Mouse (Mus musculus) hindbrain, embryonic 10.5 days (tissue): ENCODE results near the gene Gemin7. TPM values are rescaled to one million over a fixed set of nuclear protein-coding genes. Genes with fewer than 3 reads are reported as not detected.

ENCODE experiments used
- DNase-seq: peaks from one replicate; pipeline ENCODE4 v3.0.0-alpha.2; 2017; ENCODE audit warnings: low spot score
- H3K27ac ChIP-seq: fragments of 300-500 bp; sonication (generic); 2 replicates; pipeline ENCODE4 v1.5.1; 2016; ENCODE audit warnings: mild to moderate bottlenecking, moderate library complexity
- H3K27me3 ChIP-seq: fragments of 300-500 bp; sonication (generic); 2 replicates; pipeline ENCODE4 v1.6.1; 2016; ENCODE audit warnings: mild to moderate bottlenecking; ENCODE audit not compliant: poor library complexity, insufficient read depth, severe bottlenecking
- H3K36me3 ChIP-seq: fragments of 300-500 bp; sonication (generic); 2 replicates; pipeline ENCODE4 v1.6.1; 2016; ENCODE audit warnings: mild to moderate bottlenecking, moderate library complexity
- H3K4me1 ChIP-seq: fragments of 300-500 bp; sonication (generic); replicated peaks from 2 replicates; pipeline ENCODE4 v1.6.1; 2016; ENCODE audit warnings: mild to moderate bottlenecking
- H3K4me3 ChIP-seq: fragments of 300-500 bp; sonication (generic); 2 replicates; pipeline ENCODE4 v1.5.1; 2016; ENCODE audit warnings: mild to moderate bottlenecking, moderate library complexity
- H3K9me3 ChIP-seq: fragments of 300-500 bp; sonication (generic); 2 replicates; pipeline ENCODE4 v1.6.1; 2016; ENCODE audit warnings: mild to moderate bottlenecking, moderate library complexity
- WGBS: fragments of 180-500 bp; shearing (Covaris S2); methylation state at CpG from one replicate; pipeline ENCODE4 v1.1.7; 2016; 5-methylcytosine and 5-hydroxymethylcytosine counted together
- polyA plus RNA-seq: library from polyadenylated mRNA; unstranded; fragments of >200 nt; fragmentation: Nextera tagmentation; extraction: Ambion mirVana; gene quantifications from 2 replicates; pipeline ENCODE4 v1.2.1, GENCODE M21; 2016

Gene Gemin7
- polyA plus RNA-seq, 1 experiment from 2014 or later: 188 TPM

DNA sequence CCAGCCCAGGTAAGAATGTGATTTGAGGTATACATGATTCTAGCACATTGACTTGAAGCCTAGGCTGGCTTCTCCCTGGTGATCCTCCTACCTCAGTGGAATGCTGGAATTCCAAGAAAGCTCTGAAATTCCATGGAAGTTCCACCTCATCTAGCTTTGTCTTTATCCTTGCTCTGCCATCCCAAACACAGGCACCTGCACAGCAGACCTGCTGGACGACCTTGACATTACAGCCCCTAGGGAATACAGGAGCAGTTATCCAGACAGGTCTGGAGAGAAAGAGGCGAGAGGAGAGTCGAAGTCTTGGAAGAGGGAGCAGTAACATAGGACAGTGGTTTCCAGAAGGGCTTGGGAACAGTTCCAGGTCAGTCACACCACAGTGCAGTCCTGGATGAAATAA, 7.7 kb downstream of the Gemin7 start:
- WGBS: 93% methylated on average over 3 of the region's 3 CpGs
- Histone ChIP-seq H3K36me3 (peaks cover 56% of the 10 kb centered on the region), H3K9me3 (peaks cover 5% of the 10 kb centered on the region)

DNA sequence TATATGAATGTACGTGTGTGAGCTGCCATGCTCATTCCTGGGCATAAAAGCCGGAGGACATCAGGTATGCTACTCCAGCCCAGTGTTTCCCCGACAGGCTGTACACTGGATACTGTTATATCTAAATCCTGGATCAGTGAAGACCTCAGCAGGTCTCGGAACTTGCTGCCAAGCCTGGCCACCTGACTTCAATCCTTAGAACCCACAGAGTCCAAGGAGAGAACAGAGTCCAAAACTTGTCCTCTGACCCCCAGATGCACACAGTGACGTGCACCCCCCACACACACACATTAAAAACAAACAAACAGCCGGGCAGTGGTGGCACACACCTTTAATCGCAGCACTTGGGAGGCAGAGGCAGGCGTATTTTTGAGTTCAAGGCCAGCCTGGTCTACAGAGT, 10.0 kb downstream of the Gemin7 start:
- peaks cover 10% of the 10 kb centered on the region for H3K9me3 ChIP-seq
- peaks cover 26% of the 10 kb centered on the region for H3K4me1 ChIP-seq
- peaks cover 66% of the 10 kb centered on the region for H3K36me3 ChIP-seq
- H3K4me3 ChIP-seq: no peak overlapping the region
- 93% methylated on average over 8 of the region's 8 CpGs for WGBS
- DNase-seq: no peak
- no peaks in the 10 kb centered on the region for H3K27me3 ChIP-seq
- no peak overlapping the region for H3K27ac ChIP-seq

More for the DNA sequence above, 7.7 kb downstream of the Gemin7 start:
- no peak overlapping the region for H3K4me3 ChIP-seq
- H3K4me1 ChIP-seq: peaks cover 21% of the 10 kb centered on the region
- DNase-seq: no peak
- H3K27me3 ChIP-seq: peaks cover 6% of the 10 kb centered on the region
- no peak overlapping the region for H3K27ac ChIP-seq

DNA sequence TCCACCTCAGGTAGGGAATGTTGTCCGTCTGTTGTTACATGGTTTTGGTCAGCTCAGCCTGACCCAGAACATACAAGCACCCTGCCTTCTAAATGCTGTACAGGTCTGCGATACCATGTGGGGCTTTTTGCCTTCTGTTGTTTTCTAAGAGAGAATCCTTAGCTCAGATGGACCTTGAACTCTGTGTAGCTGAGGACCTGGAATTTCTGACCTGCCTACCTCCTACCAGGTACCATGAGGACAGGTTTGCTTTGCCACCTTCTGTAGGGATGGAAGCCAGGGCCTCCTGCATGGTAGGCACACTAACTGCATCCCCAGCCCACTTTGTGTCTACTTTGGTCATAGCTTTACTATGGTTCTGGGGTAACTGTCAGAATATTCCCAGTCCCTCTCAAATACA, 11.6 kb downstream of the Gemin7 start:
- Histone ChIP-seq H3K4me3 (no peak overlapping the region), H3K36me3 (peaks cover 60% of the 10 kb centered on the region), H3K27ac (no peak overlapping the region), H3K9me3 (peaks cover 10% of the 10 kb centered on the region), H3K27me3 (no peaks in the 10 kb centered on the region), H3K4me1 (peaks cover 22% of the 10 kb centered on the region)
- DNase-seq: no peak
- 94% methylated on average over 2 of the region's 2 CpGs for WGBS

DNA sequence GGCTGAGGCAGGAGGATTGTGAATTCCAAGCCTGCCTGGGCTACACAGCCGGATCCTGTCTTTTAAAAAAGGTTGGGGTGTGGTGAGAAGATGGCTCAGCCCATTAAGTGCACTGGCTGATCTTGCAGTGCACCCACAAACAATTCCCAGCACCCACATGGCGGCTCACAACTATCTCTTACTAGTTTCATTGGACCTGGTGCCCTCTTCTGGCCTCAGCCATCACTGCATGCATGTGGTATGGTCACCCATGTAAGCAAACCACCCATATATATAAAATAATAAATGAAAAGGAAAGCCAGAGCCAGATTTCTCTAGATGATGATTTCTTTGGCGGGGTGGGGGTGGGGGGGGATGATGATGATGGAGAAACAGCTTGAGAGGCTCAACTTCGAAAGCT, 12.9 kb downstream of the Gemin7 start:
- H3K4me1 ChIP-seq: peaks cover 36% of the 10 kb centered on the region
- H3K36me3 ChIP-seq: peaks cover 47% of the 10 kb centered on the region
- DNase-seq: no peak
- no peaks in the 10 kb centered on the region for H3K27me3 ChIP-seq
- peaks cover 10% of the 10 kb centered on the region for H3K9me3 ChIP-seq
- no peak overlapping the region for H3K27ac ChIP-seq
- 91% methylated on average over 4 of the region's 4 CpGs for WGBS
- no peak overlapping the region for H3K4me3 ChIP-seq

DNA sequence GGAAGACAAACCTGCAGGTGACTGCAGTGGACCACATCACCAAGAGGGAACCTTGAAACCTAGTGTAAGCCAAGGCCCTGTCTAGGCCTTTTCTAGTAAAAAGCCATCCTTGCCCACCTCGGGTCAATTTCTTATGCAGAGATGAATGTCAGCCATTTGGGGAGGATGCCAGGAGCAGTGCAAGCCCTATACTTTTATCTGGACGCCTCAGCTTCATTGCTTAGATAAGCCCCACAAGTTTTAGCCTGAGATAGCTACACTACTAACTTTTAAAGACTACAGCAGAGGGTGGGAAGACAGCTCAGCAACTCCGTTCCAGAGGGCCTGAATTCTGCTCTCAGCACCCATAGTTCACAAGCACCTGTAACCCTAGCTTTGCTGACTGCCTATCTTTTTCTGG, 13.5 kb downstream of the Gemin7 start:
- Histone ChIP-seq H3K27ac (no peak overlapping the region), H3K36me3 (peaks cover 41% of the 10 kb centered on the region), H3K9me3 (peaks cover 10% of the 10 kb centered on the region), H3K4me3 (no peak overlapping the region), H3K4me1 (peaks cover 41% of the 10 kb centered on the region), H3K27me3 (no peaks in the 10 kb centered on the region)
- WGBS: 89% methylated on average over 3 of the region's 3 CpGs
- no peak for DNase-seq

DNA sequence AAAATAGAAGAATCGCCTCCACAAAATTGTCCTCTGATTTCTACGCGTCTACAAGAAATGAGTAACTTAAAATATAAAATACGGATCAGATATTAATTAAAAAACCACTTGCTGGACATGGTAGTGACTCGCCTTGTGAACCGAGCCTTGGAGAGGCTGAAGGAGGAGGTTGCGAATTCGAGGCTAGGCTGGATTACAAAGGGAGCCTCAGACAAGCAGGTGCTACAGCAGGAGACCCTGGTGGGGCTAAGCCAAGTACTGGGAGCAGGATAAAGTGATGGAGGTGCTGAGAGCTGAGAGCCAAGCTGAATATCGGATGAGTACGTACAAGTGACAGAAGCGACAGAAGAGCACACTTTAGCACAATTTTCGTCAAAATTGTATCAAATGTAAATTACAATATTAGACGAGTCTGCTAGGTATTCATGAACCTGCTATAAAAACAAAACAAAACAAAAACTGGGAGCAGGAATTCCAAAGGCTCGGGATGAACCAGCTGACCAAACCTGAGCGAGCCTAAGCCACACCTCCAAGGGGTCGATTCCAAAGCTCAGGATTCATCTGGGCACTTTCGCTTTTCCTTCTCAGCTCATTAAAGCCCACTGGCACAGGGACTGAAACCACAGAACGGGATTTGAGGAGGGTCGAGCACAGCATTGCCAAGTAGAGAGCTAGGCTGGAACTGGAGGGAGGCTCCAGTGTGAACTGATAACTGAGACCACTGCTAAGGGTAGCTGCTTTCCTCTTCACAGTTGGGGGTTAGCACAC, 14.6 kb downstream of the Gemin7 start, which contains the start of gene Ppp1r37:
Gene Ppp1r37, minus strand, starts transcription at position 434 of the 768 bp plus-strand sequence.
- H3K27me3 ChIP-seq: no peaks in the 10 kb centered on the region
- peak within 1 kb of the TSS; percentile 98 for H3K27ac ChIP-seq
- DNase-seq: peak; percentile 39
- 3% methylated on average over 19 of the region's 19 CpGs for WGBS
- peaks cover 10% of the 10 kb centered on the region for H3K9me3 ChIP-seq
- H3K4me1 ChIP-seq: peaks cover 50% of the 10 kb centered on the region
- peak within 1 kb of the TSS; percentile 100 for H3K4me3 ChIP-seq
- H3K36me3 ChIP-seq: peaks cover 42% of the 10 kb centered on the region

DNA sequence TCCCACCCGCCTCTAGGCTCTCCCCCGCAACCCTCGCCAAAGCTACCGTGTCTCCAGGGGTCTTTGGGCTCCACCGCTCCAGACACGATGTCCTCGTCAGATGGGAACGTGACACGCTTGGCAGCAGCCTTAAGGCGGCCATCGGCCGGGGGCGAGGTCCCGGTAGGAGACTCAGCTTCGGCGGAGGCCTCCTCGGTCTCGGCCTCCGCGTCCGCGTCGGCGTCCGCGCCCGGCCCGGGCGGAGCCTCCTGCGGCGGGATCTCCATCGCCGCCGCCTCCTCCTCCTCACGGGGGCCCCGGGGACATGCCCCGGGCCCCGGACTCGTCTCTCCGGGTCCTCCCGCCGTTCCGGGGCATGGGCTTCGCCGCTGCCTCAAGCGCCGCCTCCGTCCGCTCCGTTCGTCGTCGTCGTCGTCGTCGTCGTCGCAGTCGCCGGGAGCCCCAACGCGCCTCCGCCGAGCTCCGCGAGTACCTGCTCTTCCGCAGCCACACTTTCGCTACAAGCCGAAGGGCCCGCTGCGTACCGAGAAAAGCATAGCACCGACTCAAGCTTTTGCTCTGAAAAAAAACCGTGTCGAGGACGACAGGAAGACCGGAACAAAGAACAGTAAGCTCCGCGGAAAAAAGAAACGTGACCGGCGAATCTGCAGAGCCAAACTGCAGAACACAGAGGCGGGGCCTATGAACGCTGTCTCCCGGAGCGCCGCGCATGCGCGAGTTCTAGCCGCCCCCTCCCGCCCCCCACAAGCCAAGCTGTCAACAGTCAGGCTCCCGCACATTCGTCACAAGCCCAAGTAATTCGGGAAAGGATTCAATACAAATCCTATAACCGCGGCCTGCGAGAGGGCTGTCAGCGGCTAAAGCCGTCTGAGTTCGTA, 15.4 kb downstream of the Gemin7 start:
- DNase-seq: peak; percentile 95
- peak overlapping the region; percentile 98 for H3K27ac ChIP-seq
- peaks cover 44% of the 10 kb centered on the region for H3K36me3 ChIP-seq
- peak overlapping the region; percentile 100 for H3K4me3 ChIP-seq
- WGBS: under 1% methylated on average over 102 of the region's 102 CpGs
- peaks cover 56% of the 10 kb centered on the region for H3K4me1 ChIP-seq
- no peaks in the 10 kb centered on the region for H3K27me3 ChIP-seq
- peaks cover 10% of the 10 kb centered on the region for H3K9me3 ChIP-seq

DNA sequence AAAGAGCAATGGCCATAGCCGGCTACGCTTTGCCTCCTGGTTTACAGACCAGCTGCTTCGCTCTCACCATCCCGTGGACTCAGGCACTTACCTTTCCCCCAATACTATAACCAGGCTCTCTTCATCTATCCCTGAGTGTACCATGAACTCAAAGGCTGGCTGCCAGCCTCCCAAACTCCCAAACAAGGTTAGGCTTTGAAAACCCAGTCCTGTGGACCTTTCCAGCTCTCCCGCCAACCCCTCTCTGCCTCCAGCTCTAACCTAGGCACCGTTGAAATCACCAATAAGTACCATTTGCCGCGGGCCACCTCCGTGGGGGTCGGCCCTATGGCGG, 16.0 kb downstream of the Gemin7 start:
- DNase-seq: no peak
- no peaks in the 10 kb centered on the region for H3K27me3 ChIP-seq
- 3% methylated on average over 11 of the region's 11 CpGs for WGBS
- peaks cover 56% of the 10 kb centered on the region for H3K4me1 ChIP-seq
- peak overlapping the region; percentile 98 for H3K27ac ChIP-seq
- peaks cover 46% of the 10 kb centered on the region for H3K36me3 ChIP-seq
- H3K9me3 ChIP-seq: peaks cover 10% of the 10 kb centered on the region
- peak overlapping the region; percentile 100 for H3K4me3 ChIP-seq

DNA sequence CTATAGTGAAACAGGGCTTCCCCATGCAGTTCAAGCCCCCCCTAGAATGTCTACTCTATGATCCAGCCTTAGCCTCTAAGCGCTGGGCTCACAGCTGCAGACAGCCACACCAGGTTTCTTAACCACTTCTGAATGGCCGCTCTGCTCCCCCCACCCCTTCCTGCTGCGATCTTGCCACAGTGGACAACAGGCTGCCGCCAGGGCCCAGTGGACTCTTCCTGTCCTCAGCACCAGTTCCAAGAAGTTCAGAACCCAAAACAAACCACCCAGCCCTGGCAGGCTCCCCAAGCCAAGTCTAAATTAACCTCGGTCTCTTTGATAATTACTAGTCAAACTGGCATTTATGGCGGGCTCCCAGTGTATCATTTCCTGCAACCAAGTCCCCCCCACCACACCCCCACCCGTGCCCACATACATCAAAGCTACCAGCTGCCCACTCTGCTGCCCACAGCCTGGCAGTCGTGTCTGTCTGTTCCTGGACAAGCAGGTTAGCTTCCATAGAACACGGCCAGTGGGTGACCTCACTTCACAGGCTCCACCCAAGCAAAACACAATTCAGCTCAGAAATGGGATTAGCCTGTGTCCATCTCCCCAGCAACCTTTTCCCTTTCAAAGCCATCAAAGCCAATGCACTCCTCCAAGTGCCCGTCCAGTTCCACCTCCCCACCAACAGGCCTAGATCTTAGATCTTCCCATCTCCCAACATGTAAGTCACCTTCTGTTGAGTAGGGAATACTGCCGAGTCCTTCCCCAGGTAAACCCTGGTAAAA, 16.7 kb downstream of the Gemin7 start:
- H3K27ac ChIP-seq: peak overlapping the region; percentile 98
- no peaks in the 10 kb centered on the region for H3K27me3 ChIP-seq
- DNase-seq: no peak
- 39% methylated on average over 11 of the region's 11 CpGs for WGBS
- H3K36me3 ChIP-seq: peaks cover 49% of the 10 kb centered on the region
- H3K4me3 ChIP-seq: peak overlapping the region; percentile 100
- peaks cover 10% of the 10 kb centered on the region for H3K9me3 ChIP-seq
- peaks cover 56% of the 10 kb centered on the region for H3K4me1 ChIP-seq

DNA sequence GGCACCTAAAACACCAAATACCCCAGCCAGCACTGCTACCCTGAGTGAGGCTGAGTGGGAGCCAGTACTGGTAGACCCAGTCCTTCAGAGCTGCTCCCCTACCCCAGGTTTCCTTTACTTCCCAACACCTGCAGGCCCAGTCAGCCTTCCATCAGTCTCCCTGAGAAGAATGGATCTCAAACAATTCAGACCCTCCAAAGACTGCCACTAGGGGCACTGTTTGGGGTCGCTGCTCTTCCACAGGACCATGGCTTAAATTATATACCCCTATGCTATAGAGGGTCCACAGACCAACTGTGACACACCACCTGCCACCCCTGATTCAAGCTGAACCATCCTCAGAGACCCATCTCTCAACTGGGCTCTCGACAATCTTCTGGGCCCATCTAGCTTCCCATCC, 18.4 kb downstream of the Gemin7 start:
- peaks cover 49% of the 10 kb centered on the region for H3K36me3 ChIP-seq
- no peak for DNase-seq
- H3K27ac ChIP-seq: no peak overlapping the region
- peak overlapping the region; percentile 16 for H3K4me3 ChIP-seq
- H3K9me3 ChIP-seq: no peaks in the 10 kb centered on the region
- no peaks in the 10 kb centered on the region for H3K27me3 ChIP-seq
- peaks cover 56% of the 10 kb centered on the region for H3K4me1 ChIP-seq
- 41% methylated on average over 2 of the region's 2 CpGs for WGBS

DNA sequence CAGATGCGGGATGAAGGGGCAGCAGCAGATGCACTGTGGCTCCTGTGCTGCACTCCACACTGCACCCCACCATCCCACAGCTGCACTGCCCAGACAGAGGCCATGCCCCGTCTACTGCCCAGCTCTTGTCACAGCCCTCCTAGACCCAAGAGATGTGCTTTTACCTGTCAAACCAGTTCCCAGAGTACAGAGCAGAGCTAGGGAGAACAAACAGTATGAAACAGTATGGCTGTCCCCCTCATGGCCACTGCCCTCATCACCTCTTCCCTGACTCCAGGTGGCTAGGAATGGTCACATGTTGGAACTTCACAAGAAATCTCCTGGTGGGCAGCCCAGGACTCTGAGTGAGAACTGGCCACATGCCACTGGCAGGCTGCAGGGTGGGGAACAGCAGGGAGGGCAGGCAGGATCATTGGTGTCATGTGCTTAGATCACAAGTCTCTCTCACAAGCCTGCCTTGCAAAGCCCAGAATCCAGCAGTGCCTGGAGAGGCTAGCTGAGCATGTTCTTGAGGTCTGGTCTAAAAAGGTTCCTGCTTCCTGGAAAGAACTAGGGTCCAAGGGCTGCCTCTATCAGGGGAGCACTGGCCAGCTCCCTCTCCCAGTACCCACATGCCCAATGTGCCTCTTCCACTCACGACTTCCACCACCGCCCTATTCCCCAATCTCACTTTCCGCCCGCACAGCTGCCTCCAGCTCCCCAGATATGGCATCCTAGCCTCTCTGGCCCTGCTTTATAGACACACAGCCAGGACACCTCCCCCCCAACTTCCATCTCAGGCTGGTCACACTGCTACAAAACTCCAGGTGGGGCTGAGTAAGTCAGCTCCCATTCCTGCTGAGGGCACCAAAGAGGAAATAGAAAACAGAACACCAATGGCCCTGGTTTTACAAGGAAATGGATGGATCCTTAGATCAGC, 19.2 kb downstream of the Gemin7 start:
- peaks cover 48% of the 10 kb centered on the region for H3K4me1 ChIP-seq
- WGBS: 94% methylated on average over 6 of the region's 6 CpGs
- H3K4me3 ChIP-seq: peak overlapping the region; percentile 16; the same call in 1 of the 2 replicates
- DNase-seq: no peak
- no peaks in the 10 kb centered on the region for H3K27me3 ChIP-seq
- H3K36me3 ChIP-seq: peaks cover 53% of the 10 kb centered on the region
- H3K9me3 ChIP-seq: no peaks in the 10 kb centered on the region
- no peak overlapping the region for H3K27ac ChIP-seq

DNA sequence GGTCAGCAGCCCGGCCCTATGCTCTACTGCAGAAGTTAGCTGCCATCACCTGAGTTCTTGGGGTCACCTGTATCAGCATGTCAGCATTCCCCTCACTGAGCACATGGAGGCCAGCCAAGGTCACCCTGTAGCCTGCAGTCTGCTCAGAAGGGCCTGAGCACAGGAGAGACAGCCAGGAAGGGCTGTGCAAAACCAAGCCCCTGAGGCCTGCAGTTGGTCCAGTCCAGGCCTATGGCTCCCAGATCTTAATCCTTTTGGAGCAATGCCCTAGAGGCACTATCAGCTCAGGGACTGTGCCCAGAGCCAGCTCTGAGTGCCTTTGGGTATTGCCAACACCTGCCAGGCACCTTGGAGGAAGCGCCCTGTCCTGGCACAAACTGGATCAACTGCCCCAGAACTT, 20.3 kb downstream of the Gemin7 start:
- no peak for DNase-seq
- Histone ChIP-seq H3K27me3 (no peaks in the 10 kb centered on the region), H3K4me1 (peaks cover 42% of the 10 kb centered on the region), H3K4me3 (no peak overlapping the region), H3K9me3 (no peaks in the 10 kb centered on the region), H3K36me3 (peaks cover 65% of the 10 kb centered on the region), H3K27ac (no peak overlapping the region)
- WGBS: 92% methylated on average over 2 of the region's 2 CpGs
